Mouse (Mus musculus) hindbrain, embryonic 12.5 days (tissue): ENCODE data around the gene Gas1. TPM values are rescaled to one million over a fixed set of nuclear protein-coding genes. Genes with fewer than 3 reads are reported as not detected.

ENCODE experiments used
- ATAC-seq: fragments of 200-750 bp; cut with Nextera tagmentation; 2 replicates; pipeline ENCODE4 v1.8.0; 2017; ENCODE audit warnings: moderate TSS enrichment; ENCODE audit not compliant: low FRiP score
- H3K27ac ChIP-seq: fragments of 300-500 bp; sonication (generic); 2 replicates; pipeline ENCODE4 v1.5.1; 2016; ENCODE audit warnings: mild to moderate bottlenecking
- H3K27me3 ChIP-seq: fragments of 300-500 bp; sonication (generic); 2 replicates; pipeline ENCODE4 v1.6.1; 2016; ENCODE audit warnings: mild to moderate bottlenecking
- H3K36me3 ChIP-seq: fragments of 300-500 bp; sonication (generic); 2 replicates; pipeline ENCODE4 v1.6.1; 2016; ENCODE audit warnings: mild to moderate bottlenecking
- H3K4me1 ChIP-seq: fragments of 300-500 bp; sonication (generic); 2 replicates; pipeline ENCODE4 v1.6.1; 2016
- H3K4me2 ChIP-seq: fragments of 300-500 bp; sonication (generic); replicated peaks from 2 replicates; pipeline ENCODE4 v1.6.1; 2016; ENCODE audit warnings: mild to moderate bottlenecking
- H3K4me3 ChIP-seq: fragments of 300-500 bp; sonication (generic); 2 replicates; pipeline ENCODE4 v1.5.1; 2016; ENCODE audit warnings: mild to moderate bottlenecking
- H3K9ac ChIP-seq: fragments of 300-500 bp; sonication (generic); 2 replicates; pipeline ENCODE4 v1.6.1; 2016; ENCODE audit warnings: mild to moderate bottlenecking, moderate library complexity
- H3K9me3 ChIP-seq: fragments of 300-500 bp; sonication (generic); replicated peaks from 2 replicates; pipeline ENCODE4 v1.6.1; 2016; ENCODE audit warnings: mild to moderate bottlenecking
- WGBS: fragments of 180-500 bp; shearing (Covaris S2); methylation state at CpG from one replicate; pipeline ENCODE4 v1.1.7; 2016; 5-methylcytosine and 5-hydroxymethylcytosine counted together
- polyA plus RNA-seq: library from polyadenylated mRNA; unstranded; fragments of >200 nt; fragmentation: Nextera tagmentation; extraction: Ambion mirVana; gene quantifications from 2 replicates; pipeline ENCODE4 v1.2.1, GENCODE M21; 2016

Gas1 gene
- polyA plus RNA-seq, 1 experiment from 2014 or later: 159 TPM

- no peak overlapping the region for H3K4me2 ChIP-seq
- peaks cover 21% of the 10 kb centered on the region for H3K4me1 ChIP-seq
- no peak overlapping the region for H3K4me3 ChIP-seq
- H3K27me3 ChIP-seq: 0 out of 2 replicates have a peak, but pooled peaks cover 14% of the 10 kb centered on the region
- H3K27ac ChIP-seq: no peak overlapping the region
- H3K9ac ChIP-seq: no peak overlapping the region
- ATAC-seq: no peak
- no peaks in the 10 kb centered on the region; the same call in 1 of the 2 replicates for H3K9me3 ChIP-seq
- no peaks in the 10 kb centered on the region for H3K36me3 ChIP-seq
- 51% methylated on average over 13 of the region's 13 CpGs for WGBS
Observed at GRCm38 (mm10) chr13:60131771-60132170, 45.4 kb downstream of the Gas1 start.

GRCm38 (mm10) chr13:60129541-60129940, 47.6 kb downstream of the Gas1 start:
- Histone ChIP-seq H3K36me3 (no peaks in the 10 kb centered on the region), H3K9ac (no peak overlapping the region), H3K4me1 (peaks cover 37% of the 10 kb centered on the region), H3K4me3 (no peak overlapping the region), H3K9me3 (no peaks in the 10 kb centered on the region; the same call in 1 of the 2 replicates), H3K27ac (no peak overlapping the region), H3K27me3 (0 out of 2 replicates have a peak, but pooled peaks cover 11% of the 10 kb centered on the region), H3K4me2 (no peak overlapping the region)
- WGBS: 63% methylated on average over 9 of the region's 9 CpGs
- no peak for ATAC-seq

- H3K4me3 ChIP-seq: no peak overlapping the region
- H3K4me2 ChIP-seq: peak overlapping the region; percentile 43
- H3K9me3 ChIP-seq: no peaks in the 10 kb centered on the region; the same call in 1 of the 2 replicates
- no peaks in the 10 kb centered on the region for H3K36me3 ChIP-seq
- 0 out of 2 replicates have a peak, but pooled peaks cover 11% of the 10 kb centered on the region for H3K27me3 ChIP-seq
- H3K4me1 ChIP-seq: peaks cover 43% of the 10 kb centered on the region
- 46% methylated on average over 19 of the region's 19 CpGs for WGBS
- 0 out of 2 replicates have a peak, but pooled peaks have one; percentile 26 for ATAC-seq
- 0 out of 2 replicates have a peak overlapping the region, but pooled peaks have one; percentile 1 for H3K9ac ChIP-seq
- H3K27ac ChIP-seq: no peak overlapping the region
Observed at GRCm38 (mm10) chr13:60126338-60126737, 50.8 kb downstream of the Gas1 start.

GRCm38 (mm10) chr13:60125501-60126305, 51.5 kb downstream of the Gas1 start:
- peak; percentile 78 for ATAC-seq
- Histone ChIP-seq H3K4me2 (peak overlapping the region; percentile 43), H3K4me3 (no peak overlapping the region), H3K9ac (no peak overlapping the region), H3K27ac (peak overlapping the region; percentile 67), H3K9me3 (no peaks in the 10 kb centered on the region; the same call in 1 of the 2 replicates), H3K36me3 (no peaks in the 10 kb centered on the region), H3K4me1 (peaks cover 43% of the 10 kb centered on the region), H3K27me3 (0 out of 2 replicates have a peak, but pooled peaks cover 11% of the 10 kb centered on the region)
- 15% methylated on average over 13 of the region's 13 CpGs for WGBS

GRCm38 (mm10) chr13:60125020-60125419, 52.1 kb downstream of the Gas1 start:
- peak overlapping the region; percentile 67; the same call in 1 of the 2 replicates for H3K27ac ChIP-seq
- no peak overlapping the region for H3K4me3 ChIP-seq
- H3K36me3 ChIP-seq: no peaks in the 10 kb centered on the region
- H3K9me3 ChIP-seq: no peaks in the 10 kb centered on the region
- no peak overlapping the region for H3K9ac ChIP-seq
- peak overlapping the region; percentile 43 for H3K4me2 ChIP-seq
- 0 out of 2 replicates have a peak, but pooled peaks cover 10% of the 10 kb centered on the region for H3K27me3 ChIP-seq
- ATAC-seq: no peak
- peaks cover 43% of the 10 kb centered on the region for H3K4me1 ChIP-seq
- WGBS: 26% methylated on average over 3 of the region's 3 CpGs

- Histone ChIP-seq H3K4me2 (no peak overlapping the region), H3K4me3 (no peak overlapping the region), H3K36me3 (no peaks in the 10 kb centered on the region), H3K9ac (no peak overlapping the region), H3K27me3 (0 out of 2 replicates have a peak, but pooled peaks cover 8% of the 10 kb centered on the region), H3K27ac (no peak overlapping the region), H3K4me1 (peaks cover 43% of the 10 kb centered on the region), H3K9me3 (no peaks in the 10 kb centered on the region)
- WGBS: 63% methylated on average over 7 of the region's 7 CpGs
- no peak for ATAC-seq
Observed at GRCm38 (mm10) chr13:60124456-60124855, 52.7 kb downstream of the Gas1 start.
